Mouse (Mus musculus) stomach, postnatal 0 days (tissue): Measurements from ENCODE around the gene Tex2.

Source experiments
- CTCF ChIP-seq: IDR thresholded peaks from 2 replicates; pipeline ENCODE4 v1.5.1; 2016; ENCODE audit warnings: antibody characterized with exemption, low read depth, mild to moderate bottlenecking, moderate library complexity
- EP300 ChIP-seq: optimal IDR thresholded peaks from 2 replicates; pipeline ENCODE3; 2016; ENCODE audit warnings: antibody characterized with exemption

DNA sequence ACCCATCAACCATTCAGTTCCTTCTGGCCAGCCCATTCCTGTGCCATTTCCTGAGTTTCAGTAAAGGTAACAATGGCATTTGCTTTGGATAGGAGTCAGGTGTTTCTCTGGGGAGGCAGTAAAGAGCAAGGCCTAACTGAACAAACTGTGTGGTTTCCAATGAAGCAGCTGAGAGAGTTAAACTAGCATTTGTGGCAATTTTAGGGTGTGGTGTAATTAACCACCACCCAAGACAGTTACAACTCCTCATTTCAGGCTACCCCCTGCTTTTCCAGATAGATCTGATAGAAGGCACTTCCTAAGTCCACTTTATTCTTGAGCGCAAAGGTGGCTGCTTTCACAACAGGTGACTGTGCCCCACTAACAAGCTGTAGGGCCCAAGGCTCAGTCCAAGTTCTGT lies 144.7 kb downstream of the Tex2 start:
- TF ChIP-seq CTCF, result no peak
- no peak for TF ChIP-seq EP300
